Mouse (Mus musculus) gastrocnemius, postnatal 14 days (tissue): ENCODE measurements around the gene Xpo6. TPM values are rescaled to one million over a fixed set of nuclear protein-coding genes. Genes with fewer than 3 reads are reported as not detected.

Source experiments
- DNase-seq: peaks from one replicate; pipeline ENCODE4 v3.0.0; 2021; ENCODE audit warnings: mixed read lengths
- intact Hi-C: fragments of 180-260 bp; cut with DNase I; formaldehyde crosslinking; loops from one replicate; pipeline ENCODE4 v1.15.1; 2025; ENCODE audit warnings: low total_unique reads
- total RNA-seq, 2 experiments: library from RNA; stranded (reverse); gene quantifications; 2 replicates each; pipeline ENCODE4 v1.2.3; 2021

Gene Xpo6
- total RNA-seq, 2 experiments from 2014 or later = 16.1 to 18.9 TPM

GRCm38 (mm10) chr7:126200997-126201345 is 670 bp upstream of the Xpo6 start:
- DNase-seq = no peak
- intact Hi-C loops = no loop called here

- DNase-seq = peak; percentile 44
- intact Hi-C loops = no loop called here
Measured at GRCm38 (mm10) chr7:126199691-126200102, 604 bp downstream of the Xpo6 start.

- DNase-seq = no peak
- intact Hi-C loops = no loop called here
Measured at GRCm38 (mm10) chr7:126198926-126199325, 1.4 kb downstream of the Xpo6 start.

DNA sequence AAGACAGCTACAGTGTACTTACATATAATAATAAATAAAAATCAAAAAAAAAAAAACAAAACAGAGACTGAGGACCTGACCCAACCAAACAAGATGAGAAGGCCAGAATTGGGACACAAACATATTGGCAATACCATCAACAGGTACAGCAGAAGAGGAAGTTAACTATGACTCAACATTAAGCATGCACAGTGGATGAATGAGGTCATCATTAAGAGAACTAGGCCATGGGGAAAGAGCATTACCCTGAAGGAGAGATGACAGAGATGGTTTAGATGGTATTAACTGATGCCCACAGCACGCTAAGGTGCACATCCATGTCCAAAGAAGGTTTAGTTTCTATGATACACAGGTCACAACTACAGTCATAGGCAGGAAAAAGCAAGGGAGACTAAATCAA is 6.1 kb downstream of the Xpo6 start:
- DNase-seq = no peak
- intact Hi-C loops = no loop called here

- no peak for DNase-seq
- intact Hi-C loops = no loop called here
Measured at GRCm38 (mm10) chr7:126191471-126191870, 8.8 kb downstream of the Xpo6 start.

- intact Hi-C loops = no loop called here
- DNase-seq = no peak
Measured at GRCm38 (mm10) chr7:126189517-126189916, 10.8 kb downstream of the Xpo6 start.

DNA sequence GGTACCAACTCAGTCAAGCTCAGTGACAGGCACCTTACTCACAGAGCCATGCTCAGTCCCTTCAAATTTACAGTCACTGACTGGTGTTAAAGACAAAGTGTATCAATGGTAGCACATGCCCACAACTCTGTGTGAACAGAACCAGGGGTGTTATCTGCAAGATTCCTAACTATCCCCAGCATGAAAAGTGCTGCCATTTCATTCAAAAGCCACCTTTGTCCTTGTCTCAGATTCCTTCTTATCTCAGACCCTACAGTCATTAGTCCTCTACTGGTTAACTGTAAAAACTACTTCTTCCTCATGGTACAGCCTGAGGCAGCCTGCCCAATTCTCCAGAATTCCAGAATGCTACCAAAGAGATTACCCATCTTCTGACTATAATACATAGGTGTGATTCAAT is 14.3 kb downstream of the Xpo6 start:
- no peak for DNase-seq
- intact Hi-C loops = no loop called here

- intact Hi-C loops = no loop called here
- no peak for DNase-seq
Measured at GRCm38 (mm10) chr7:126183583-126183982, 16.7 kb downstream of the Xpo6 start.

GRCm38 (mm10) chr7:126181487-126181886 is 18.8 kb downstream of the Xpo6 start:
- intact Hi-C loops = no loop called here
- DNase-seq = no peak

GRCm38 (mm10) chr7:126180956-126181355 is 19.3 kb downstream of the Xpo6 start:
- intact Hi-C loops = no loop called here
- DNase-seq = no peak

GRCm38 (mm10) chr7:126178804-126179203 is 21.5 kb downstream of the Xpo6 start:
- no peak for DNase-seq
- intact Hi-C loops = no loop called here

GRCm38 (mm10) chr7:126175999-126176398 is 24.3 kb downstream of the Xpo6 start:
- intact Hi-C loops = no loop called here
- DNase-seq = no peak

- intact Hi-C loops = no loop called here
- no peak for DNase-seq
Measured at GRCm38 (mm10) chr7:126175456-126175855, 24.8 kb downstream of the Xpo6 start.

DNA sequence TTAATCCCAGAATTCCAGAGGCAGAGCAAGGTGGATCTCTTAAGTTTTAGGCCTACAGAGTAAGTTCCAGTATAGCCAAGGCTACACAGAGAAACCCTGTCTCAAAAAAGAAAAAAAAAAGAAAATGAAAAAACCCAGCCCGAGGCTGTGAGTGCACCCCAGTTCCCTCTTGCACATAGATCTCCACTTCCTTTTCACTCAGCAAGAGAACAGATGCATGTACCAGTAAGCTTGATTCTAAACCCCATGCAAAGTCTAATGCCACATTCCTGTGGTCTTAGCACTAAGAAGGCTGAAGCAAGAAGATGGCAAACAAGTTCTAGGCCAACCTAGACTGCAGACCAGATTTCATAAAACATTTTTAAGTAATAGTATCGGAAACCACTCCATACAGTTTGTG is 25.4 kb downstream of the Xpo6 start:
- intact Hi-C loops = no loop called here

DNA sequence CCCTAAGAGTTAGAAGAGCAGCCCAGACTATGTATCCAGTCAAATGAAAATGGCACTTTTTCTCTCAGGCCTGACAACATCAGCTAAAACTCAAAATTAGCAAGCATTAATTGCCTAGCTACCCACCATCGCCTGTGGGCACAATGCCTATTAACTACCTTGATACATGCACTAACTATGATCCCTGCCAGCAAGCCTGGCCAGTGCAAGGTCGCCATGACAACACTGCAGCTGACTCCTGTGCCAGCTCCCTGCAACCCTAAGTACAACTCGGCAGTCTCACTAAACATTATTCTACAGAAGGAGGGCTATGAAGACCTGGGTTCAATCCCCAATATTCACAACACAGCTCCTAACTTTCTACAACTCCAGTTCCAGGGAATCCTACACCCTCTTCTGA is 28.3 kb downstream of the Xpo6 start:
- no peak for DNase-seq
- intact Hi-C loops = no loop called here

More for the DNA sequence above, 25.4 kb downstream of the Xpo6 start:
- DNase-seq = no peak

DNA sequence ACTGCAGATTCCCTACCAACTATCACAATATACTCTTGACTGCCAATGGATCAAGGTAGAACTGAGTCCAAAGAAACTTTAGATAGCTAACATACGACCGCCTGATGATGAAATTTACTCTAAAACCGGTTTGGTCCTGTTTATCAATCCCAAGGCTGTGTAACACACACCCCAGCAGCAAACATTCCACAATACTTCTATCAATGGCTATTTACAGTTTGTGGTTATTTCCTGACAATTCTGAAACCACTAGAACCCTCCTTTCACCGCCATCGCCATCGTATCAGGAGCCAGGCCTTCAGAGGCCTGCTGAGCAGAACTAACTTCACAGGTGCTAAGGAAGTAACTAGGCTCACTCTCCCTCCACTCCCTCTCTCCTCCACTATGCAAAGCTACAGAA is 31.7 kb downstream of the Xpo6 start:
- intact Hi-C loops = no loop called here

GRCm38 (mm10) chr7:126167426-126167825 is 32.9 kb downstream of the Xpo6 start:
- no peak for DNase-seq
- intact Hi-C loops = no loop called here

More for the DNA sequence above, 31.7 kb downstream of the Xpo6 start:
- no peak for DNase-seq

DNA sequence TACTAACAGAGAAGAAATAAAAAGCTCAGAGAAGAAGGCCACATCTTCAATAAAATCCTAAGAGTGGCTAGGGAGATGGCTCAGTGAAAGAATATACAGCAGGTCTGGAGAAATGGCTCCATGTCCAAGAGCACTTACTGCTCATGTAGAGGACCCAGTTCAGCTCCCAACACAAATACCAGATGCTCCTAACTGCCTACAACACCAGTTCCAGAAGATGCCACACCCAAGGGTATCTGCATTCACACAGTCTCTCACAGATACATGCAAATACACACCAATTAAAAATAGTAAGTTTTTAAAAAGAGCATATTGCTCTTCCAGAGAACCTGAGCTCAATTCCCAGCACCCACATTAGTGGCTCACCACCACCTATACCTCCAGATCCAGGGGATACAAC is 33.7 kb downstream of the Xpo6 start:
- intact Hi-C loops = no loop called here
- DNase-seq = no peak

GRCm38 (mm10) chr7:126158238-126158637 is 42.1 kb downstream of the Xpo6 start:
- DNase-seq = no peak
- intact Hi-C loops = no loop called here

DNA sequence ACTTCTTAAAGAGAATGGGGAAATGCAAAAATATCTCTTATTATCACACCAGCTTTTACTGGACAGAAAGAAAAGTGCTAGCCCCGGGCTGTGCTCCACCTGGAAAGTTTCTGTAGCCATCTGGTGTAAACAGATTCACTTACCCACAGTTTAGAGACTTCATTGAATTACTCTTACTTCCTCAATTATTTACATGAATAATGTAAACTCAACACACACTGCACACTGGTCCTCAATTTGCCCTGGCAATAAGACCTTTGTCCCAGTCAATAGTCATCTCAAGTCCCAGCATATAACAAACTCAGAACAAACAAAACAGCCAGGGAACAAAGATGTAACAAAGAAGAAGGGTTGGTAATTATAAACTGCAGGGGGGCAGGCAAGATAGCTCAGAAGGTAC is 44.6 kb downstream of the Xpo6 start:
- intact Hi-C loops = no loop called here
- DNase-seq = no peak

GRCm38 (mm10) chr7:126154731-126155130 is 45.6 kb downstream of the Xpo6 start:
- intact Hi-C loops = no loop called here
- DNase-seq = no peak

- no peak for DNase-seq
- intact Hi-C loops = no loop called here
Measured at GRCm38 (mm10) chr7:126152324-126152723, 48.0 kb downstream of the Xpo6 start.

DNA sequence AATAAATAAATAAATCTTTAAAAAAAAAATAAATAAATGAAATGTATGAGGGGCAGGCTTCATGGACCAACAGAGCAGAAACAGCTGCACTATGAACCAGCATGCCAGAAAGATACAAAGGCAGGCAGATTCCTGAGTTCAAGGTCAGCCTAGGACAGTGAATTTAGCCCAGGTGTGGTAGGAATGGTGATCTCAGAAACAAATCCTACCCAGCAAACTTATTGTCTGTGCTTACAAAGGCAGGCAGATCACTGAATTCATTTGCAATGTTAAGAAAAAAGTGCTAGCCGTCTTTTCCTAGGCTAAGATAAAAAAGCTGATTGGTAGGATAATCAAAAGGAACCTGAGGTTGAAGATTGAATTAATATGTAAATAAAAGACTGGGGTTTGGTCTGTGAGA is 54.1 kb downstream of the Xpo6 start:
- DNase-seq = no peak
- intact Hi-C loops = no loop called here
